Mouse (Mus musculus): Measurements from ENCODE around the gene Plcg2. TPM values are rescaled to one million over a fixed set of nuclear protein-coding genes. Genes with fewer than 3 reads are reported as not detected.

Plcg2 gene
- polyA plus RNA-seq, 1 experiment from 2014 or later: 1.6 TPM

GRCm38 (mm10) chr8:117470342-117470781 is 27.7 kb upstream of the Plcg2 start:
- WGBS: under 1% methylated on average over 9 of the region's 14 CpGs
- Histone ChIP-seq H3K9ac (peak overlapping the region; percentile 24; the same call in 1 of the 2 replicates), H3K36me3 (no peaks in the 10 kb centered on the region), H3K4me3 (peak overlapping the region; percentile 29), H3K9me3 (no peaks in the 10 kb centered on the region), H3K4me2 (peak overlapping the region; percentile 57), H3K27me3 (no peaks in the 10 kb centered on the region), H3K4me1 (replicated peaks) (peaks cover 16% of the 10 kb centered on the region), H3K27ac (replicated peaks) (peak overlapping the region; percentile 92)
- ATAC-seq (ENCODE audit: low FRiP score, low read depth): peak; percentile 92

DNA sequence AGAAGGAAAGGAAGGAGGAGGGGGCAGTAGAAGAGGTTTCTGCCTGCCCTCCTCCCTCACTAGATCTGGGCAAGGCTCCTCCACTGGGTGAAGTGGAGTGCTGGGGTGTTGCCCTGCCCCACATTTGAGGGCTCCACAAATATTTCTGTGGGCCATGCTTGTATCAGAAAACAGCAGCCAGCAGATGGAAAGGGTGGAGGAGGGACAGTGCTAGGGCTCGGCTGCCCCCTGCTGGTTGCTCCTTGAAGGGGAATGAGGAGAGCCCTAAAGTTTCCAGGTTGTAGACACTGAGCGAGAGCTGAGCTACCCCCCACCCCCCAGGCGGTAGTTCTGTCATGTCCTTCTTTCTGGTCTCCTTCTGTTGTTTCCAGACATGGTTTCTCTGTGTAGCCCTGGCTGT is 26.9 kb upstream of the Plcg2 start:
- peaks cover 16% of the 10 kb centered on the region for H3K4me1 ChIP-seq (replicated peaks)
- ATAC-seq (ENCODE audit: low FRiP score, low read depth): no peak
- H3K9me3 ChIP-seq: no peaks in the 10 kb centered on the region
- H3K27ac ChIP-seq (replicated peaks): peak overlapping the region; percentile 92
- no peaks in the 10 kb centered on the region for H3K36me3 ChIP-seq
- 21% methylated on average over 3 of the region's 3 CpGs for WGBS
- no peak overlapping the region for H3K4me2 ChIP-seq
- H3K27me3 ChIP-seq: no peaks in the 10 kb centered on the region
- no peak overlapping the region for H3K9ac ChIP-seq
- no peak overlapping the region for H3K4me3 ChIP-seq

GRCm38 (mm10) chr8:117471655-117472054 is 26.4 kb upstream of the Plcg2 start:
- peaks cover 16% of the 10 kb centered on the region for H3K4me1 ChIP-seq (replicated peaks)
- H3K36me3 ChIP-seq: no peaks in the 10 kb centered on the region
- no peak overlapping the region for H3K27ac ChIP-seq (replicated peaks)
- H3K9me3 ChIP-seq: no peaks in the 10 kb centered on the region
- no peak for ATAC-seq (ENCODE audit: low FRiP score, low read depth)
- WGBS: 81% methylated on average over 9 of the region's 9 CpGs
- H3K4me2 ChIP-seq: no peak overlapping the region
- H3K9ac ChIP-seq: no peak overlapping the region
- no peak overlapping the region for H3K4me3 ChIP-seq
- no peaks in the 10 kb centered on the region for H3K27me3 ChIP-seq

- Histone ChIP-seq H3K9me3 (no peaks in the 10 kb centered on the region), H3K27me3 (no peaks in the 10 kb centered on the region), H3K4me3 (no peak overlapping the region), H3K36me3 (no peaks in the 10 kb centered on the region), H3K4me2 (no peak overlapping the region), H3K9ac (no peak overlapping the region), H3K4me1 (replicated peaks) (peaks cover 16% of the 10 kb centered on the region), H3K27ac (replicated peaks) (no peak overlapping the region)
- no peak for ATAC-seq (ENCODE audit: low FRiP score, low read depth)
- 88% methylated on average over 4 of the region's 4 CpGs for WGBS
Observed at GRCm38 (mm10) chr8:117472332-117472731, 25.8 kb upstream of the Plcg2 start.

DNA sequence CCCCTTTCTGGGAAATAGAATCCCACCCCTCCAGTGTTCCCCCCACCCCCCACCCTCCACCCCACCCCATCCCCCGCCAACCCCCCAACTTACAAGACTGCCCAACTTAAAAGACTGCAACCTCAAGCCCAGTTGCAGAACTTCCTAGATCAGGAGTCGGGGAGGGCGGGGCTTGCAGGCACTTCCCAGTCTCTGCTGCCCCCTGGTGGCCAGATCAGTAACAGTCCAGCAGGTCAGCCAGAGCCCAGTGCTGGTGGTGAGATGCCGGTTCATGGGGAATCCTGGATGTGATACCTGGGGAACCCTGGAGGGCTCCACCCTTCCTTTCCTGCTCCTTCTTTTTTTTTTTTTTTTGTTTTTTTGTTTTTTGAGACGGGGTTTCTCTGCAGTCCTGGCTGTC is 23.1 kb upstream of the Plcg2 start:
- H3K36me3 ChIP-seq: no peaks in the 10 kb centered on the region
- 0% methylated on average over 5 of the region's 5 CpGs for WGBS

GRCm38 (mm10) chr8:117475819-117476218 is 22.3 kb upstream of the Plcg2 start:
- H3K4me2 ChIP-seq: no peak overlapping the region
- 0 out of 2 replicates have a peak, but pooled peaks have one; percentile 37 for ATAC-seq (ENCODE audit: low FRiP score, low read depth)
- H3K27ac ChIP-seq (replicated peaks): no peak overlapping the region
- no peaks in the 10 kb centered on the region for H3K9me3 ChIP-seq
- H3K27me3 ChIP-seq: no peaks in the 10 kb centered on the region
- no peaks in the 10 kb centered on the region for H3K36me3 ChIP-seq
- no peak overlapping the region for H3K4me3 ChIP-seq
- peaks cover 2% of the 10 kb centered on the region for H3K4me1 ChIP-seq (replicated peaks)
- no peak overlapping the region for H3K9ac ChIP-seq
- WGBS: 84% methylated on average over 7 of the region's 7 CpGs

More for the DNA sequence above, 23.1 kb upstream of the Plcg2 start:
- Histone ChIP-seq H3K4me2 (no peak overlapping the region), H3K9me3 (no peaks in the 10 kb centered on the region), H3K27ac (replicated peaks) (no peak overlapping the region), H3K27me3 (no peaks in the 10 kb centered on the region), H3K9ac (no peak overlapping the region), H3K4me1 (replicated peaks) (peaks cover 11% of the 10 kb centered on the region), H3K4me3 (no peak overlapping the region)
- ATAC-seq (ENCODE audit: low FRiP score, low read depth): 0 out of 2 replicates have a peak, but pooled peaks have one; percentile 31

DNA sequence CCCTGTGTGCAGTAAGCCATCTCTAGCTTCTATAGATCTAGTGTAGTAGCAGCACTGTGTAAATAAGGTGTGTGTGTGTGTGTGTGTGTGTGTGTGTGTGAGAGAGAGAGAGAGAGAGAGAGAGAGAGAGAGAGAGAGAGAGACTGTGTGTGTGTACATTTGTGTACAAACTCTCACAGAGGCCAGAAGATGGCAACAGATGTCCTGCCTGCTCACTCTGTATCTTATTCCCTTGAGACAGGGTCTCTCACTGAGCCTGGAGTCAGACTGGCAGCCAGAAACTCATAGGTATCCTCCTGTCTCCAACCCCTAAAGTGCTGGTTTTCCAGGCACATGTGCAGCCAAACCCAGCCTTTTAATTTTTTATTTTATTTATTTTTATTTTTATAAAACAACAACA is 20.0 kb upstream of the Plcg2 start:
- H3K27me3 ChIP-seq: no peaks in the 10 kb centered on the region
- no peak overlapping the region for H3K9ac ChIP-seq
- no peak overlapping the region for H3K4me3 ChIP-seq
- no peak overlapping the region for H3K4me2 ChIP-seq
- ATAC-seq (ENCODE audit: low FRiP score, low read depth): no peak
- no peak overlapping the region for H3K27ac ChIP-seq (replicated peaks)
- no peaks in the 10 kb centered on the region for H3K9me3 ChIP-seq
- no peaks in the 10 kb centered on the region for H3K4me1 ChIP-seq (replicated peaks)
- H3K36me3 ChIP-seq: no peaks in the 10 kb centered on the region

DNA sequence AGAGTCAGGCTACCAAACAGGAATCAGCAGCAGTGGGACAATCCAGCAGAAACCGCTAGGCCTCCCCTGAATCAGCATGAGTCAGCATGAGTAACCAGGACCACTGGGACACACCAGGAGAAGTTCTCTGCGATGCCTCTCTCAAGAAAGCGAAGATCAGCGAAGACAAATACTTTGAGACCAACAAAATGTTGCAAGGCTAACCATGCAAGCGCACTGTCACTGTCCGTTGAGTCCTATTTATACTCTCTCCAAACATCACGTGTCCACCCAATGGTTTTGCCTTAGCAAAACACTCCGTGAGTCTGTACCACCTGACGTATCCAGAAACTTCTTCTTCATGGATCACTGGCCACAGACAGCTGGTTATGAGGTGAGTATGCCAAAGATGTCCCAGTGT is 18.1 kb upstream of the Plcg2 start:
- Histone ChIP-seq H3K27me3 (no peaks in the 10 kb centered on the region), H3K4me3 (no peak overlapping the region)
- 94% methylated on average over 9 of the region's 9 CpGs for WGBS

GRCm38 (mm10) chr8:117480516-117480915 is 17.6 kb upstream of the Plcg2 start:
- no peak for ATAC-seq (ENCODE audit: low FRiP score, low read depth)
- Histone ChIP-seq H3K36me3 (no peaks in the 10 kb centered on the region), H3K9me3 (no peaks in the 10 kb centered on the region), H3K4me3 (no peak overlapping the region), H3K27me3 (no peaks in the 10 kb centered on the region), H3K4me1 (replicated peaks) (no peaks in the 10 kb centered on the region), H3K27ac (replicated peaks) (no peak overlapping the region), H3K4me2 (no peak overlapping the region), H3K9ac (no peak overlapping the region)
- 65% methylated on average over 5 of the region's 5 CpGs for WGBS

More for the DNA sequence above, 18.1 kb upstream of the Plcg2 start:
- ATAC-seq (ENCODE audit: low FRiP score, low read depth): no peak
- Histone ChIP-seq H3K36me3 (no peaks in the 10 kb centered on the region), H3K9ac (no peak overlapping the region), H3K9me3 (no peaks in the 10 kb centered on the region), H3K4me1 (replicated peaks) (no peaks in the 10 kb centered on the region), H3K27ac (replicated peaks) (no peak overlapping the region), H3K4me2 (no peak overlapping the region)

- Histone ChIP-seq H3K27me3 (no peaks in the 10 kb centered on the region), H3K4me2 (no peak overlapping the region), H3K27ac (replicated peaks) (no peak overlapping the region), H3K9me3 (no peaks in the 10 kb centered on the region), H3K36me3 (no peaks in the 10 kb centered on the region), H3K9ac (no peak overlapping the region), H3K4me1 (replicated peaks) (no peaks in the 10 kb centered on the region), H3K4me3 (no peak overlapping the region)
- whole genome bisulfite sequencing: 81% methylated on average over 5 of the region's 5 CpGs
- ATAC-seq (ENCODE audit: low FRiP score, low read depth): no peak
Observed at GRCm38 (mm10) chr8:117481830-117482229, 16.3 kb upstream of the Plcg2 start.

GRCm38 (mm10) chr8:117484731-117485130 is 13.4 kb upstream of the Plcg2 start:
- Histone ChIP-seq H3K4me1 (replicated peaks) (no peaks in the 10 kb centered on the region), H3K4me3 (no peak overlapping the region), H3K27me3 (no peaks in the 10 kb centered on the region), H3K9me3 (no peaks in the 10 kb centered on the region), H3K4me2 (no peak overlapping the region), H3K36me3 (no peaks in the 10 kb centered on the region), H3K27ac (replicated peaks) (no peak overlapping the region), H3K9ac (no peak overlapping the region)
- 92% methylated on average over 8 of the region's 8 CpGs for WGBS
- ATAC-seq (ENCODE audit: low FRiP score, low read depth): no peak

- H3K27ac ChIP-seq (replicated peaks): no peak overlapping the region
- no peaks in the 10 kb centered on the region for H3K27me3 ChIP-seq
- no peak overlapping the region for H3K4me2 ChIP-seq
- H3K9ac ChIP-seq: no peak overlapping the region
- H3K36me3 ChIP-seq: no peaks in the 10 kb centered on the region
- ATAC-seq (ENCODE audit: low FRiP score, low read depth): no peak
- no peaks in the 10 kb centered on the region for H3K9me3 ChIP-seq
- 76% methylated on average over 1 of the region's 1 CpGs for WGBS
- H3K4me1 ChIP-seq (replicated peaks): no peaks in the 10 kb centered on the region
- no peak overlapping the region for H3K4me3 ChIP-seq
Observed at GRCm38 (mm10) chr8:117485316-117485715, 12.8 kb upstream of the Plcg2 start.

DNA sequence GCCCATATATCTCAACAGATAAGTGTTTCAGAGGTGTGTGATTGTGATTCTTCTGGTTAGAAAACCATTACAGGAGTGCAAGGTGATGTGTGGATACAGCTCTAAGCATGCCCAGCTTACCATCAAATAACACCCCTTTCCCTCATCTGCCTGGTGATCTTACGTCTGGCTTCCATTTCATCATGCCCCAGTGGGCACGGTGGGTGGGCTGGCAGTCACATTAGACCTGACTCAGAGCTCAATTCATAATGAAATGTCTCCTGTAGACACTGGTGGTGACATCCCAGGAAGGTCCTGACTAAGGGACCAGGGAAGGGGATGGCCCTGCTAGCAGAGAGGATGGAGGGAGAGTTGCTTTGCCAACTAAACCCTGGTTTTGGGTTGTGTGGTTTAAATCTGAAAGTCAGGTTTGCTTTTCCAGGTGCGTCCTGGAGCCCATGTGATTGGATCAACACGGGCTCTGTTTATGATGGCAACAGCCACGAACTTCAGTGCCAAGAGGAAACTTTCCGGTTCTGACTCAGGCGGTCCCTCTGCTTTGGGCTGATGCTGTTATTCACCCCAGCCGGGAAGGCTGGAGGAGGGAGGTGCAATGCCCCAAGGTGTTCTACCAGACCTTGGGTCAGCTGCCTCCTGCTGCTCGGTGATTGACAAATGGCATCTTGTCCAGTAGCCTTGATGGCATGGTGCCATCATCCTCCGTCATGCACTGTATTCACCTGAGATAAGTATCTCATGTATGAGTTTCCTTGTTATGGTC is 9.7 kb upstream of the Plcg2 start:
- 78% methylated on average over 10 of the region's 10 CpGs for WGBS
- Histone ChIP-seq H3K27me3 (no peaks in the 10 kb centered on the region), H3K36me3 (no peaks in the 10 kb centered on the region), H3K9ac (no peak overlapping the region), H3K27ac (replicated peaks) (no peak overlapping the region), H3K4me1 (replicated peaks) (no peaks in the 10 kb centered on the region), H3K4me3 (no peak overlapping the region), H3K9me3 (no peaks in the 10 kb centered on the region), H3K4me2 (no peak overlapping the region)
- ATAC-seq (ENCODE audit: low FRiP score, low read depth): no peak
